Mouse (Mus musculus): ENCODE measurements around the gene Dnah3.

GRCm38 (mm10) chr7:119977574-119977973, 117.5 kb downstream of the Dnah3 start:
- TF ChIP-seq CTCF (IDR thresholded peaks at IDR 0.05; ENCODE audit: low read depth, low read length) = no peak
- no peak for TF ChIP-seq POLR2A (IDR thresholded peaks at IDR 0.05; ENCODE audit: borderline replicate concordance, low read depth, low read length)
